Mouse (Mus musculus) midbrain, postnatal 0 days (tissue): Measurements from ENCODE around the gene Ybx1. TPM values are rescaled to one million over a fixed set of nuclear protein-coding genes. Genes with fewer than 3 reads are reported as not detected.

ENCODE experiments used
- ATAC-seq: fragments of 200-750 bp; cut with Nextera tagmentation; 2 replicates; pipeline ENCODE4 v1.8.0; 2017; ENCODE audit warnings: moderate number of reproducible peaks, mild to moderate bottlenecking, moderate TSS enrichment, moderate library complexity; ENCODE audit not compliant: low FRiP score
- DNase-seq: peaks from one replicate; pipeline ENCODE4 v3.0.0-alpha.2; 2015; ENCODE audit warnings: low spot score
- H3K27ac ChIP-seq: fragments of 300-500 bp; sonication (generic); 2 replicates; pipeline ENCODE4 v1.5.1; 2014; ENCODE audit warnings: low read depth, mild to moderate bottlenecking, low read length, mixed read lengths
- H3K27me3 ChIP-seq: fragments of 300-500 bp; sonication (generic); 2 replicates; pipeline ENCODE4 v1.6.1; 2014; ENCODE audit warnings: low read length, control low read depth, mixed read lengths; ENCODE audit not compliant: insufficient read depth
- H3K36me3 ChIP-seq: fragments of 300-500 bp; sonication (generic); 2 replicates; pipeline ENCODE4 v1.6.1; 2014; ENCODE audit warnings: low read length, control low read depth, mixed read lengths; ENCODE audit not compliant: insufficient read depth
- H3K4me1 ChIP-seq: fragments of 300-500 bp; sonication (generic); 2 replicates; pipeline ENCODE4 v1.6.1; 2014; ENCODE audit warnings: mild to moderate bottlenecking, control low read depth, antibody characterized with exemption, low read length, mixed read lengths; ENCODE audit not compliant: insufficient read depth
- H3K4me2 ChIP-seq: fragments of 300-500 bp; sonication (generic); 2 replicates; pipeline ENCODE4 v1.6.1; 2014; ENCODE audit warnings: low read depth, mild to moderate bottlenecking, low read length, mixed read lengths; ENCODE audit not compliant: poor library complexity, severe bottlenecking
- H3K4me3 ChIP-seq: fragments of 300-500 bp; sonication (generic); 2 replicates; pipeline ENCODE4 v1.5.1; 2014; ENCODE audit warnings: low read depth, mild to moderate bottlenecking, low read length, moderate library complexity
- H3K9ac ChIP-seq: fragments of 300-500 bp; sonication (generic); replicated peaks from 2 replicates; pipeline ENCODE4 v1.6.1; 2014; ENCODE audit warnings: mild to moderate bottlenecking, low read length, moderate library complexity, mixed read lengths; ENCODE audit not compliant: poor library complexity, severe bottlenecking
- H3K9me3 ChIP-seq: fragments of 300-500 bp; sonication (generic); 2 replicates; pipeline ENCODE4 v1.6.1; 2016; ENCODE audit warnings: low read length, control low read depth
- CTCF ChIP-seq: IDR thresholded peaks from 2 replicates; pipeline ENCODE4 v1.5.1; 2016; ENCODE audit warnings: antibody characterized with exemption, mild to moderate bottlenecking
- WGBS: fragments of 180-500 bp; shearing (Covaris S2); extraction: QIAGEN DNeasy Blood & Tissue Kit; methylation state at CpG from one replicate; pipeline ENCODE4 v1.1.7; 2014; 5-methylcytosine and 5-hydroxymethylcytosine counted together
- polyA plus RNA-seq: library from polyadenylated mRNA; unstranded; fragments of >200 nt; fragmentation: Nextera tagmentation; extraction: Ambion mirVana; gene quantifications from 2 replicates; pipeline ENCODE4 v1.2.1, GENCODE M21; 2015
- total RNA-seq: library from RNA; depleted of rRNA; stranded (reverse); fragments of >200 nt; gene quantifications from 2 replicates; pipeline ENCODE4 v1.2.3, GENCODE M21; 2014

Gene Ybx1
- total and polyA plus RNA-seq, 2 experiments from 2014 or later: 678 to 1,006 TPM

GRCm38 (mm10) chr4:119297361-119297760 is 3.0 kb upstream of the Ybx1 start:
- TF ChIP-seq CTCF: no peak
- Histone ChIP-seq H3K9ac (no peak overlapping the region), H3K4me2 (no peak overlapping the region), H3K36me3 (no peaks in the 10 kb centered on the region), H3K27ac (no peak overlapping the region), H3K4me1 (no peaks in the 10 kb centered on the region), H3K9me3 (no peaks in the 10 kb centered on the region), H3K4me3 (no peak overlapping the region), H3K27me3 (no peaks in the 10 kb centered on the region)
- ATAC-seq: no peak
- 90% methylated on average over 2 of the region's 2 CpGs for WGBS
- DNase-seq: no peak

GRCm38 (mm10) chr4:119295134-119295453 is 690 bp upstream of the Ybx1 start:
- Histone ChIP-seq H3K4me1 (no peaks in the 10 kb centered on the region; the same call in 1 of the 2 replicates), H3K9ac (peak overlapping the region; percentile 86), H3K4me3 (peak overlapping the region; percentile 92), H3K27me3 (no peaks in the 10 kb centered on the region), H3K4me2 (peak overlapping the region; percentile 60), H3K36me3 (no peaks in the 10 kb centered on the region), H3K27ac (peak overlapping the region; percentile 93), H3K9me3 (no peaks in the 10 kb centered on the region)
- no peak for TF ChIP-seq CTCF
- DNase-seq: no peak
- 4% methylated on average over 6 of the region's 6 CpGs for WGBS
- no peak for ATAC-seq

GRCm38 (mm10) chr4:119293574-119294258 is 688 bp downstream of the Ybx1 start:
- DNase-seq (peak; percentile 2), ATAC-seq (peak; percentile 14)
- WGBS: 4% methylated on average over 47 of the region's 80 CpGs
- H3K9ac ChIP-seq: peak overlapping the region; percentile 84
- no peaks in the 10 kb centered on the region for H3K27me3 ChIP-seq
- H3K4me1 ChIP-seq: no peaks in the 10 kb centered on the region; the same call in 1 of the 2 replicates
- peak overlapping the region; percentile 81 for H3K4me2 ChIP-seq
- TF ChIP-seq CTCF: no peak
- peak overlapping the region; percentile 92 for H3K4me3 ChIP-seq
- no peaks in the 10 kb centered on the region for H3K9me3 ChIP-seq
- H3K36me3 ChIP-seq: no peaks in the 10 kb centered on the region
- H3K27ac ChIP-seq: peak overlapping the region; percentile 93

GRCm38 (mm10) chr4:119292771-119293573 is 1.4 kb downstream of the Ybx1 start:
- no peak for ATAC-seq
- no peaks in the 10 kb centered on the region; the same call in 1 of the 2 replicates for H3K4me1 ChIP-seq
- no peaks in the 10 kb centered on the region for H3K36me3 ChIP-seq

GRCm38 (mm10) chr4:119291921-119292320 is 2.5 kb downstream of the Ybx1 start:
- Histone ChIP-seq H3K4me3 (peak overlapping the region; percentile 92), H3K9ac (peak overlapping the region; percentile 84; the same call in 1 of the 2 replicates), H3K27me3 (no peaks in the 10 kb centered on the region), H3K9me3 (no peaks in the 10 kb centered on the region), H3K27ac (no peak overlapping the region), H3K4me1 (no peaks in the 10 kb centered on the region; the same call in 1 of the 2 replicates), H3K4me2 (peak overlapping the region; percentile 81), H3K36me3 (no peaks in the 10 kb centered on the region)
- WGBS: 79% methylated on average over 1 of the region's 1 CpGs
- no peak for DNase-seq
- ATAC-seq: no peak
- no peak for TF ChIP-seq CTCF

More at GRCm38 (mm10) chr4:119292771-119293573, 1.4 kb downstream of the Ybx1 start:
- H3K4me2 ChIP-seq: peak overlapping the region; percentile 81
- no peak for TF ChIP-seq CTCF
- no peaks in the 10 kb centered on the region for H3K9me3 ChIP-seq
- H3K9ac ChIP-seq: peak overlapping the region; percentile 84
- no peaks in the 10 kb centered on the region for H3K27me3 ChIP-seq
- WGBS: 1% methylated on average over 24 of the region's 24 CpGs
- peak overlapping the region; percentile 92 for H3K4me3 ChIP-seq
- DNase-seq: peak; percentile 83
- peak overlapping the region; percentile 93 for H3K27ac ChIP-seq

GRCm38 (mm10) chr4:119285336-119285735 is 9.1 kb downstream of the Ybx1 start:
- no peaks in the 10 kb centered on the region for H3K27me3 ChIP-seq
- H3K9ac ChIP-seq: no peak overlapping the region
- H3K9me3 ChIP-seq: no peaks in the 10 kb centered on the region
- no peaks in the 10 kb centered on the region for H3K4me1 ChIP-seq
- whole genome bisulfite sequencing: 85% methylated on average over 2 of the region's 2 CpGs
- no peak overlapping the region for H3K27ac ChIP-seq
- H3K4me3 ChIP-seq: no peak overlapping the region
- TF ChIP-seq CTCF: no peak
- H3K4me2 ChIP-seq: no peak overlapping the region
- ATAC-seq (no peak), DNase-seq (no peak)
- H3K36me3 ChIP-seq: peaks cover 23% of the 10 kb centered on the region
